Mouse (Mus musculus) forebrain, embryonic 16.5 days (tissue): ENCODE measurements around the gene Ube2e2. TPM values are rescaled to one million over a fixed set of nuclear protein-coding genes. Genes with fewer than 3 reads are reported as not detected.

Source experiments
- ATAC-seq: fragments of 200-750 bp; cut with Nextera tagmentation; 2 replicates; pipeline ENCODE4 v1.8.0; 2017; ENCODE audit warnings: mild to moderate bottlenecking, moderate library complexity
- H3K27ac ChIP-seq: fragments of 300-500 bp; sonication (generic); 2 replicates; pipeline ENCODE4 v1.5.1; 2014; ENCODE audit warnings: low read length, control low read depth
- H3K27me3 ChIP-seq: fragments of 300-500 bp; sonication (generic); replicated peaks from 2 replicates; pipeline ENCODE4 v1.6.1; 2014; ENCODE audit warnings: low read length; ENCODE audit not compliant: control insufficient read depth, insufficient read depth
- H3K36me3 ChIP-seq: fragments of 300-500 bp; sonication (generic); 2 replicates; pipeline ENCODE4 v1.6.1; 2014; ENCODE audit not compliant: control insufficient read depth, insufficient read depth
- H3K4me1 ChIP-seq: fragments of 300-500 bp; sonication (generic); replicated peaks from 2 replicates; pipeline ENCODE4 v1.6.1; 2014; ENCODE audit warnings: low read length; ENCODE audit not compliant: control insufficient read depth, insufficient read depth
- H3K4me2 ChIP-seq: fragments of 300-500 bp; sonication (generic); 2 replicates; pipeline ENCODE4 v1.6.1; 2014; ENCODE audit warnings: mild to moderate bottlenecking, low read length, control low read depth
- H3K4me3 ChIP-seq: fragments of 300-500 bp; sonication (generic); replicated peaks from 2 replicates; pipeline ENCODE4 v1.5.1; 2014; ENCODE audit warnings: mild to moderate bottlenecking, low read length, control low read depth
- H3K9ac ChIP-seq: fragments of 300-500 bp; sonication (generic); replicated peaks from 2 replicates; pipeline ENCODE4 v1.6.1; 2014; ENCODE audit warnings: low read depth, low read length, control low read depth
- H3K9me3 ChIP-seq: fragments of 300-500 bp; sonication (generic); 2 replicates; pipeline ENCODE4 v1.6.1; 2016; ENCODE audit warnings: low read length; ENCODE audit not compliant: control insufficient read depth
- WGBS: fragments of 180-500 bp; shearing (Covaris S2); extraction: QIAGEN DNeasy Blood & Tissue Kit; methylation state at CpG from one replicate; pipeline ENCODE4 v1.1.7; 2014; 5-methylcytosine and 5-hydroxymethylcytosine counted together
- polyA plus RNA-seq: library from polyadenylated mRNA; unstranded; fragments of >200 nt; fragmentation: Nextera tagmentation; extraction: Ambion mirVana; gene quantifications from 2 replicates; pipeline ENCODE4 v1.2.1, GENCODE M21; 2015

Gene Ube2e2
- polyA plus RNA-seq, 1 experiment from 2014 or later: 125 TPM

DNA sequence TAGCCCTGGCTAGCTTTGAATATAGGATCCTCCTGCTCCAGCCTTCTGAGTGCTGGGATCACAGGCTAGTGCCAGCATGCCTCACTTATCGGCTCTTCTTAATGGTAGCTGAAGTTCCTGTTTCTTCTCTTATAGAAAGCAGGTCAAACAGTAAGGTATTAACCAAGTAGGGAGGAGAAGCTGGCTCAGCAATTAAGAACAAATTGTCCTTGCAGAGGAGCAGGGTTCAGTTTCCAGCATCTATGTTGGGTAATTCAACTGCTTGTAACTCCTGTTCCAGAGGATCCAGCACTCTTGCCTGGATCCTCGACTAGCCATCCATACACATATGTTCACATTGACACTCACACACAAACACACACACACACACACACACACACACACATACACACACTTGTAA is 136.1 kb downstream of the Ube2e2 start:
- Histone ChIP-seq H3K27ac (no peak overlapping the region), H3K4me2 (no peak overlapping the region), H3K36me3 (no peaks in the 10 kb centered on the region), H3K27me3 (no peaks in the 10 kb centered on the region), H3K4me3 (no peak overlapping the region), H3K4me1 (peaks cover 8% of the 10 kb centered on the region), H3K9ac (no peak overlapping the region), H3K9me3 (no peaks in the 10 kb centered on the region)
- 83% methylated on average over 2 of the region's 2 CpGs for WGBS
- no peak for ATAC-seq

DNA sequence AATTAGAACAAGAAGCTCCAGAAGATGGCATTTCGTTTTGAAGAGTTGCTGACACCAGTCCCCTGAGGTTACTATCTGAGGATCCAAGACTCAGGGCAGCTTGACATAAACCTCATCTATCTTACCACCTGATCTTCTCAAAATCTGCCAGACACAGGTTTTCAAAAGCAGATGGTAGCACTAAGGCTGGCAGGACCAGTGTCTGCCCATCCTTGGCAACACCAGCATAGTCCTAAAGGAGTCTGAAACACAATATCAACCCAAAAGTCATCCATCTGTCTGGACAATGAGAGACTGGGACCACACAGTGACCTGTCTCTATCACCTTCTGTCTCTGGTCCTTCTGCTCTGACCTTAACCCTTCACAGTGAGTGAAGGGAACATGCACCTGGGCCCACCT is 138.7 kb downstream of the Ube2e2 start:
- Histone ChIP-seq H3K4me2 (no peak overlapping the region), H3K27ac (no peak overlapping the region), H3K4me3 (no peak overlapping the region), H3K36me3 (no peaks in the 10 kb centered on the region), H3K9ac (no peak overlapping the region), H3K9me3 (no peaks in the 10 kb centered on the region), H3K27me3 (no peaks in the 10 kb centered on the region), H3K4me1 (peaks cover 8% of the 10 kb centered on the region)
- 63% methylated on average over 1 of the region's 1 CpGs for WGBS
- ATAC-seq: no peak

DNA sequence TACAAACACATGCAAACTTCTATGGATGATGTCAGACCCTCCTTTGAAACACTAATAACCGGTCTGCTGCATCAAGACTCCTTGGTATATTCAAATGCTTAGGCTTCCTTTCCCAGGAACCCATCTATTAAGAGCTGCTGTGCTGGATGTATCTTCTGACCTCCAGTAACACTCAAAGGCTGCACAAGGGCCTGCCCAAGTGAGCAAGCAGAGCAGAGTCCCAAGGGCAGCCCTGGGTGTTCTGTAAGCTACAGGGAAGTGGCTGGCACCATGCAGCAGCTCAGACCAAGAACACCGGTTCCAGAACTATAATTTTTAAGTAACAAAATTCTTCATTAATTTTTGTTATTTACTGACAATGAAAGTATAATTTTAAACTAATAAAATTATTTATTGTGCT is 139.5 kb downstream of the Ube2e2 start:
- H3K36me3 ChIP-seq: no peaks in the 10 kb centered on the region
- peaks cover 8% of the 10 kb centered on the region for H3K4me1 ChIP-seq
- no peak overlapping the region for H3K4me2 ChIP-seq
- H3K4me3 ChIP-seq: no peak overlapping the region
- no peaks in the 10 kb centered on the region for H3K27me3 ChIP-seq
- H3K27ac ChIP-seq: no peak overlapping the region
- no peak overlapping the region for H3K9ac ChIP-seq
- WGBS: 91% methylated on average over 2 of the region's 2 CpGs
- 0 out of 2 replicates have a peak, but pooled peaks cover 2% of the 10 kb centered on the region for H3K9me3 ChIP-seq
- no peak for ATAC-seq

DNA sequence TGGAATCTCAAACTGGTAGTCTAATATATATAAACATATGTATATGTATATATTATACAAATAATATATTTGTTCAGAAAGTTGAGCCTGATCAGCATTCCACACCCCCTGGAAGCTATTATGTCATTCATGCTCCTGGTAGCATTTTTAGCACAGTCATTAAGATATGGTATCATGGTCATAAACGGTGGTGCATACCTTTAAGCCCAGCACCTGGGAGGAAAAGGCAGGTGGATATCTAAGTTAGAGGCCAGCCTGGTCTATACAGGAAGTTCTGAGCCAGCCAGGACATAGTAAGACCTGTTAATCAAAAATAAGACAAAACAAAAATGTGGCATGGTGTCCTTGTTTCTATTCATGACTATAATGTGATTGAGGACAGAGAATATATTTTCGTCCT is 140.1 kb downstream of the Ube2e2 start:
- H3K27ac ChIP-seq: no peak overlapping the region
- no peak overlapping the region for H3K9ac ChIP-seq
- no peak for ATAC-seq
- no peaks in the 10 kb centered on the region for H3K36me3 ChIP-seq
- no peaks in the 10 kb centered on the region for H3K27me3 ChIP-seq
- 95% methylated on average over 2 of the region's 2 CpGs for WGBS
- peaks cover 5% of the 10 kb centered on the region; the same call in 1 of the 2 replicates for H3K4me1 ChIP-seq
- H3K4me3 ChIP-seq: no peak overlapping the region
- H3K4me2 ChIP-seq: no peak overlapping the region
- 0 out of 2 replicates have a peak, but pooled peaks cover 2% of the 10 kb centered on the region for H3K9me3 ChIP-seq

DNA sequence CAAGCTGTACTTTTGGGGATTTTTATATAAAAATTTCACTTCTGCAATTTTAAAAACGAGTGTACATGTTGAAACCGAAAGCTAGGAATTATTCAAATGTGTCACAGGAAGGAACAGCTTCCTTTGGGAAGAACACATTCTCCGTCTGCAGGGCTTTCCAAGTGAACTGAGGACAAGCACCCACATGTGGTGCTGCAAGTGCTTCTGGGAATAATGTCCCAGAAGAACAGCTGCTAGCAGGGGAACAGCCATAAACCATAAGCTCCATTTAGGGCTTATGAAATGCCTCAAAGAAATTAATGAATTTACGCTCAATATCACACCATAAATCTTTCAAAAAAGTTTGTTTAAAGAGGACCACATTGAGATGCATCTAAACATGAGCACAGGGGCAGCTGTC is 162.9 kb downstream of the Ube2e2 start:
- Histone ChIP-seq H3K4me3 (no peak overlapping the region), H3K27me3 (no peaks in the 10 kb centered on the region), H3K36me3 (no peaks in the 10 kb centered on the region), H3K9me3 (no peaks in the 10 kb centered on the region), H3K4me2 (no peak overlapping the region), H3K4me1 (no peaks in the 10 kb centered on the region), H3K27ac (no peak overlapping the region), H3K9ac (no peak overlapping the region)
- WGBS: 80% methylated on average over 4 of the region's 4 CpGs
- no peak for ATAC-seq

DNA sequence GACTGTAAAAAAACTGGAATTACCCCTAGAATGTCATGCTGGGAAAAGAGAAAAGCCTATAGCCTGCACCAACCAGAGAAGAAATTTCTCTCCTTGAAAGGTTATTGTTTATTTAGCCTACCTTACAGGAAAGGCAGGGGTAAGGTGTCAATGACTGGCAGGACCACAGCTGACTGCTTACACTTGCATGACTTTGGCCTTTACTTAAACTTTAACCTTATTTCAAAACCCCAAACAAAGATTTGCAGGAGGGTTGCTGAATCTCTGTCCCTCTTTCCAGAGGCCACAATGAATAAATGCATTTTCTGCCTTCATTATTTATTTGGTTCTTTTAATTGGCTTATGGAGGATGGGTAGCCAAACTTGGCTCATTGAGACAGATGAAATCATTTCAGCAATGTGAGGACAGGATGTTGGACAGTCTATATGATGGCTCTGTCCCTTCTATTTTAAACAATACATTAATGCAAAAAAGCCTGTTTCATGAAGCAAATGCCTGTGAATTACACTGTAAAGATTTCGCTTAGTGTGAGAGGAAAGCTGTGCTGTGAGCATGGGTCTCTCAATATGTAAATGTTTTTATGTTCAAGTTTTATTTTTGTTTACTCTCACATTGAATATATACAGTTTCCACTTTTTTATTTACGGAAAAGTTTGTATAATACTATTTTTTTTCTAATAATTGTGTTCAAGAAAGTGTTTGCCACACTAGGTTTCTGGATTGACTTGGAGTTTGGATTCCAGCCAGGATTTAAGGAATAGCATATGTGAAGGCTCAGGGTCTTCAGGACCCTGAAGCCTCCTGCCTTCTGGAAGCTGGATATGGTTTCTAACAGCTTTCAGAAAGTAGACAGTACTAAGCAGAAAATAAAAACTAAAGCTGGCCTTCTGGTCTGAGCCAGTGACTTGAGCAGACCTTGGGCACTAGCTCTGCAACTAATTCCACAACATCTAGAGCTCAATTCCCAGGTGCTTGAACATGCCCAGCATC is 173.2 kb downstream of the Ube2e2 start:
- Histone ChIP-seq H3K27ac (no peak overlapping the region), H3K4me1 (no peaks in the 10 kb centered on the region), H3K4me3 (no peak overlapping the region), H3K36me3 (no peaks in the 10 kb centered on the region), H3K4me2 (no peak overlapping the region), H3K27me3 (no peaks in the 10 kb centered on the region), H3K9me3 (no peaks in the 10 kb centered on the region), H3K9ac (no peak overlapping the region)
- WGBS: 92% methylated on average over 2 of the region's 2 CpGs
- no peak for ATAC-seq

DNA sequence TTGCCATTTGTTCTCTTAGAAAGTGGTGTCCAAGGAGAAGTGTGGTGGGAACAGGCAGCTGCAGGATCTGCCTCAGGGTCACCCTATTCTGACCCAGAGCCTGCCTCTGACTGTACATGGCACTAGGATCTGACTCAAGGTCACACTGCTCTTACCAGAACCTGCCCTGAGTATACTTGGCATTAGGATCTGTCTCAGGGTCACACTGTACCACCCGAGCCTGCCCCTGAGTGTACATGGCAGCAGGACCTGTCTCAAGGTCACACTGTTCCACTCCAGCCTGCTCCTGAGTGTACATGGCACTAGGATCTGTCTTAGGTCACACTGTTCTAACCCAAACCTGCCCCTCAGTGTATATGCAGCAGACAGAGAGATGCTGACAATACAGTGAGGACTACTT is 177.1 kb downstream of the Ube2e2 start:
- Histone ChIP-seq H3K4me2 (no peak overlapping the region), H3K27ac (no peak overlapping the region), H3K4me1 (no peaks in the 10 kb centered on the region), H3K36me3 (no peaks in the 10 kb centered on the region), H3K9ac (no peak overlapping the region), H3K4me3 (no peak overlapping the region), H3K27me3 (no peaks in the 10 kb centered on the region), H3K9me3 (no peaks in the 10 kb centered on the region)
- WGBS: 94% methylated on average over 1 of the region's 1 CpGs
- ATAC-seq: no peak

DNA sequence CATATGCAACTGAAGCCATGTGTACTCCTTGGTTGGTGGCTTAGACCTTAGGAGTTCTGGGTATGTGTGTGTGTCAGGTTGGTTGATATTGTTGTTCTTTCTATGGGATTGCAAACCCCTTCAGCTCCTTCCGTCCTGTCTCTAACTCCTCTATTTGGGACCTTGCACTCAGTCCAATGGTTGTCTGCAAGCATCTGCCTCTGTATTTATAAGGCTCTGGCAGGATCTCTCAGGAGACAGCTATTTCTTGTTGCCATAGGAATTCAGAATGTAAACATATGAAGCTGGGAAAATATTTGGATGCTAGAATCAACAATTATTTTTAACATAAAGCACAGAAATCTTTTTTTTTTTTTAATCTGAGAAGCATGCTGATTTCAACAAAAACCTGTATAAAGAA is 178.5 kb downstream of the Ube2e2 start:
- Histone ChIP-seq H3K4me1 (no peaks in the 10 kb centered on the region), H3K27me3 (no peaks in the 10 kb centered on the region), H3K9ac (no peak overlapping the region), H3K4me2 (no peak overlapping the region), H3K9me3 (peaks cover 8% of the 10 kb centered on the region; the same call in 1 of the 2 replicates), H3K36me3 (no peaks in the 10 kb centered on the region), H3K4me3 (no peak overlapping the region), H3K27ac (no peak overlapping the region)
- 77% methylated on average over 1 of the region's 1 CpGs for WGBS
- no peak for ATAC-seq

DNA sequence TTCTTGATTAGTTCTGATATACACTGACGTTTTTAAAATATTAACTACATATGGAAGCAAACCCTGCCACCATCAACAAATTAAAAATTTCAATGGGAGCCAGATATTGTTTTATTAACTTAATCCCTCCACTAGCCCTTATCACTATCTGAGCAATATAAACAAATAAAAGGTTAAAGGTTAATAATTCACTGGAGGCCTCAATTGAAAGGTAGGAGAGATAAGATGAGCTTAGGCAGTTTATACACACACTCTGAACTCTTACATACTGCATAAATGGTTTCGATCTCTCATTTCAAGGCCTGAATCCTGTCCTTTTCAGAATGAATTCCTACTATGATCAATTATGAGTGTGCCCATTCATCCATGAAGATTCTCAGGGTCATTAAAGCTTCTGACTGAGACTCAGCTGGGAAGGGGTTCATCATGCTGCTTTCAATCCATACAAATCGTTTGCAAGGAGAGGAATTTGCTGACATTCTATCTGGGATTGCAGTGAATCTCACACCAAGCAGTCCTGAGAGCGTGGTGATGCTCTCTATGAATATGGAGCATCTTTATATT is 196.3 kb downstream of the Ube2e2 start:
- 58% methylated on average over 4 of the region's 4 CpGs for WGBS
- no peaks in the 10 kb centered on the region for H3K27me3 ChIP-seq
- H3K4me3 ChIP-seq: no peak overlapping the region
- no peak overlapping the region for H3K4me2 ChIP-seq
- H3K4me1 ChIP-seq: no peaks in the 10 kb centered on the region
- H3K27ac ChIP-seq: no peak overlapping the region
- H3K36me3 ChIP-seq: no peaks in the 10 kb centered on the region
- ATAC-seq: no peak
- H3K9ac ChIP-seq: no peak overlapping the region
- no peaks in the 10 kb centered on the region for H3K9me3 ChIP-seq
